Mouse (Mus musculus): ENCODE measurements around the gene Maml3.

GRCm38 (mm10) chr3:51839353-51839715 is 265.5 kb downstream of the Maml3 start:
- TF ChIP-seq POLR2A (IDR thresholded peaks at IDR 0.05; ENCODE audit: borderline replicate concordance, low read depth, low read length) (no peak), CTCF (IDR thresholded peaks at IDR 0.05; ENCODE audit: low read depth, low read length) (no peak)
